Mouse (Mus musculus) adrenal gland, postnatal 25 days (tissue): Measurements from ENCODE around the gene Csnk2b. TPM values are rescaled to one million over a fixed set of nuclear protein-coding genes. Genes with fewer than 3 reads are reported as not detected.
A peak's percentile ranks its signal among the peaks of the same experiment; 100 is the strongest.

ENCODE experiments used
- DNase-seq: peaks from one replicate; pipeline ENCODE4 v3.0.0; 2021; ENCODE audit warnings: mixed read lengths
- long read RNA-seq: library from polyadenylated mRNA; stranded (forward); transcript quantifications from one replicate; pipeline ENCODE4 v2.0.0, GENCODE M21; 2021
- total RNA-seq: library from RNA; stranded (reverse); gene quantifications from 2 replicates; pipeline ENCODE4 v1.2.3, GENCODE M21; 2021

Gene Csnk2b
- total RNA-seq = 201 and 272 TPM in 2 replicates
- long read RNA-seq, transcript Csnk2b-201 (7 exons, 961 nt) = major isoform, 67 of 81 reads
- long read RNA-seq, partial matches to known transcripts = 10 of 81 reads
- long read RNA-seq, other reads (novel, unspliced or antisense) = 3 of 81 reads

DNA sequence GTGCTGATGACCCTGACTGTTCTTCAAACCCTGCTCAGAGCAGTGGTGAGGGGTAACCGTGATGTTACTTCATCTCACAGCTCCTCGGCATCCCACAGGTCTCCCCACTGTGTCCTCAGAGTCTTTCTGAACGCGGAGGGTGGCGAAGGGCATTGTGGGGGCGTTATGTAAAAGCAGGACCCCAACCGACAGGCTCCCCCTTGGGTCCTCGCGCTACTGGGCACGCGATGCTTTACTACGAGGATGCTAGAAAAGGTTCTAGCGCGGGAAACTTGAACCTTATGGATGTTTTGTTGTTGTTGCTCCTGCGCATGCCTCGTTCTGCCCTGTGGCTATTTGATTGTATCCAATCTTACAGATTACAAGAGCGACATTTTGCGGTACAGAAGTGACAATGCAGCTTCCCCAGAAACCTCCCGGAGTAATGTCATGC lies at the start of gene Csnk2b:
Csnk2b (minus strand) TSS at position 183 of the 433 bp plus-strand sequence.
- DNase-seq = peak; percentile 41

GRCm38 (mm10) chr17:35168541-35169207 lies 46.8 kb upstream of the Csnk2b start:
- DNase-seq = no peak

DNA sequence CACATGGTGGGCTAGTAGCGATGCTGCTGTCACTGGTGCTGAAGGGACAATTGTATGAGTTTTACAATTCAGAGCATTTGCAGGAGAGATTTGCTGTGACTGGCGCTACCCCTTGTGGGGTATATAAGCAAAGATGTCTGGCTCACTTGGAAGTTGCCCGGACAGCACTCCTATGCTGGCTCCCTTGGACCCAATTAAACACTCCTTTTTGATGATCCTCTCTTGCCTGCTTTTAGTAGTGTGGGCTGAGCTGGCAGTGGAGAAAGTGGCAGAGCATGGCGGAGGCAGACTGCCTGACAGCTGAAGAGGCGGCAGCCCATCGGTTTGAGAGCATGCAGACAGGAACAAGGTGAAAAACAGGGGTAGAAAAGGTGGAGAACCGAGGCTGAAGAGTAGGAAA lies 45.9 kb upstream of the Csnk2b start:
- DNase-seq = no peak

DNA sequence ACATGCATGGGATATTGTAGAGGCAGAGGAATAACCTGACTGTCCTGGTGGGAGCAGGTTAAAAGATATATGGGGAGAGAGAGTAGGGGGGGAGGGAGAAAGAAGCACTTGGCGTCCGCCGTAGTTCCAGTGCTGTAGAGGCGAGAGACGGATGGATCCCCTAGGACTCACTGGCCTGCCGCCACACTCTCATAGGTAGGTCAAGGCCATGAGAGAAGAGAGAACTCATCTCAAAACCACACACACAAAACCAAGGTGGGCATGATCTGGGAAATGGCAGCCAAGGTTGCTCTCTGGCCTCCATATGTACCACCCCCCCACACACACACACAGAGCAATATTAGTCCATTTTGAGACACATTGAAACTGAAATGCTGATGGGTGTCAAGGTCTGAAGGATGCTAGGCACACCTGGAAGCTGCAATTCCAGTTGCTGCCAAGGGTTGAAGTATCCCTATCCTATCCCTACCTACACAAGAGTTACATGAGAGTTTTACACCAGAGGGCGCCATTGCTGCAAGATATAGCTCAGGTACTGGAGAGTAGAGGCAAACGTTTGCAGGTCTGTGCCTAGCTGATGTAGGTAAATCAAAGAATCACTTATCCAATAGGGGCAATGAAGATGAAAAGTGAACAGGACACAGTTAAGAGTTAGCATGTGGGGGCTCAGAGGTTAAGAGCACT lies 44.6 kb upstream of the Csnk2b start:
- no peak for DNase-seq

DNA sequence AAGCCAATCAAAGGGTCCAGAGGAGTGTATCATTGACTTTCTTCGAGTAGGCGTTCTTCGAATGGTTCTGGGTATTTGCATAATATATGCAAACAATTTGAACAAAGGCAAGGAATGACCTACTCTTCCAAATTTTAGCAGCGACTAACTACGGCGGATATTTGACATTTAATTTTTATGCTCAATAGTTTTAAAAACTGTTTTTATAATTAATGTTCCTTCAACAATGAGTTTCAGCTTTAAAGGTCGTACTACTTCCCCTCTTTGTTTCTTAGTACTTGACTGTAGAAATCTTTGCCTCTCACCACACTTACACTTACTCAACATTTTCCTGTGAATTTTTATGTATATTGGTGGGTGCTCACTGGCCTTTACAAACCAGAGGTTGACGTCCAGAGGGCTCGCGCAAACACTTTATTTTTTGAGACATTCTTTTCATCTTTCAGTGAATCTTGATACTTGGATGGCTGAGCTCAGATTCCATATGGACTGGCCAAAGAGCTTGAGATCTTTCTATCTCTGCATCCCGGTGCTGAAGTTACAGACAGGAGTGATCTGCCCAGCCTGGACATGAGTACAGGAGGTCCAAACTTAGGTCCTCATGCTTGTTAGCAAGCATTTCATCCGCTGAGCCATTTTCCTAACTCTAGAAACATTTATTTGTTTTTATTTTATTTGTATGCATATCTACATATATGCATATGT lies 43.8 kb upstream of the Csnk2b start:
- DNase-seq = no peak

DNA sequence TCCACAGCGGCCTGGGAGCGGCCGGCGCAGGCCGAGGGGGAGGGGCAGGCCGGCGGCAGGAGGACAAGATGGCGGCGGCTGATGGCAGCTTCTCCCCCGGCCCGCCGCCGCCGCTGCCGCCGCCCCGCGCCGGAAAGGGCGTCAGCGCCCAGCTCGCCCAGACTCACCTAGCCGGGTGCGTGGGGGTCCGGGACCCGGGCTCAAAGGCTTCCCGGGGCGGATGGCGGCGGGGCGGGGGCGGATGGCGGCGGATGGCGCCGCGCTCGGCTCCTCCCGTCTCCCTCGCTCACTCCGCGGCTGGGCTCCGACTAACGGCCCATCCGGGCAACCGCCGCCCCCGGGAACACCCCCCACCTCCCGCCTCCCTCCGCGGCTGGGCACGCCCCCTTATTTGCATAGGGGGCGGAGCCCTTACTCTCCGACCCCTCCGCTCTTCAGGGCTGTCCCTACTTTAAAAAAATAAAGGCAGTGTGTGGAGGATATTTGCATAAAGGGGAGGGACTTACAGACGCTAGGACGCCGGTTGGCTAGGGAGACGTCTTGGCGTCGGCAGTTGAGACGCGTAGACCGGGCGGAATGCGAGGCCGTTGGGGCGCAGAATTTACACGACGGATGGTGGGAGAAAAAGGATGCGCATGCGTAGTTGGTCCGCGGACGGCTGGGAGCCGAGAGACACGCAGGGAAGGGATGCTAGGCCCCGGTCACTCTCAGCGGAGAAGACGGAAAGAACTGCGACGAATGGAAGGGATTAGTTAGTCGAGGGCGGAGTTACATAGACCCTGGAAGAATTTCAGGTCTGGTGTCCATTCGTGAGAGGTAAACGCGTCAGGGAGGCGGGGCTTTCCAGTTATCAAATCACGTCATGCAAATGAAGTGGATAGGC lies 43.0 kb upstream of the Csnk2b start, which contains the start of gene Prrc2a:
Prrc2a (minus strand) TSS at position 330 of the 883 bp plus-strand sequence.
- DNase-seq = peak; percentile 95

DNA sequence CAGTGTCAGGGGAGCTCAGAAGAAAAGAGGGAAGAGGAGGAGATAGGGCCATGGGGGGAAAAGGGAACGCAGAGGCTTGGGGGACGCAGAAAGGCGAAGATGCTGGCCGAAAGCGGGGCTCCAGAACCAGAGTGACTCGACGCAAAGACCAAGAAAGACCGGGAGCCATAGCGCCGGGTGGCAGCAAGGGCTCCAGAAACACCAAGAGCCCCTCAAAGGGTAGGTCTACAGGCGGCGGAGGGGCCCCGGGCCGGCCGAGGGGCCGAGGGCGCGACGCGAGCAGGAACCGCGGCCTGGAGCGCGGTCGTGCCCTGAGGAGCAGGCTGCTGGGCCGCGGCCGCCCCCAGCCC lies 42.3 kb upstream of the Csnk2b start:
- no peak for DNase-seq

DNA sequence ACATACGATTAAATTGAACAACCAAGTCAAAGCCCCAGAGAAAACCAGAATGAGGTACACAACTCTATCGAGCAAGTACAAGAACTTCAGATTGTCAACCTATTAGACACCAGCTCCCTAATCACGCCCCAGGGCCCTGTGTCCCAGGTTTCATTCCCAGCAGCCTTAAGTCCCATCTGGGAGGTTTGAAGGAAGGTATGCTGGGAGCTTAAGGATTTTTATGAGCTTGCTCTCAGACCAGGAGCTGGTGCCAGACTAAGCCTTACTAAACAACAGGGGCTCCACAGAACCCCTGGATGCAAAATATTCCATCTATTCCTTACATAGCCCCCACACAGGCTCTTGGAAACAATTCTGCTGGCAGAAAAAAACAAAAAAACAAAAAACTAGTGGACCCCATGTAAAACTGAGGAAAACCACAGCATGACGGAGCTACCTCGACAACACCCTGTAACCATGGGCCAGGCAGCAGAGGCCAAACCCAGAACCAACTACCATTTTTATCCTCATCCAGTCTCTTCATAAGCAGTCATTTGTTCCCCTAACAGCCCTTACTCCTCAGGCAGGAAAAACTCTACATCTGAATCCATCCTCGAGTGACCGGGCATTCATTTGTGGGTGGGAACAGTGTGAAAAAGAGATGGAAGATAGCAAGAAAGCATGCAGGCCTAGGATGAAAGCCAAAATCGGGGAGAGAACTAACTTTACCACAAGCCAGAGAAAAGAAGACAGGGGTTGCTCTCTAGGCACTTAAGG lies 41.7 kb upstream of the Csnk2b start:
- DNase-seq = no peak

GRCm38 (mm10) chr17:35162730-35163129 lies 40.9 kb upstream of the Csnk2b start:
- DNase-seq = peak; percentile 43

DNA sequence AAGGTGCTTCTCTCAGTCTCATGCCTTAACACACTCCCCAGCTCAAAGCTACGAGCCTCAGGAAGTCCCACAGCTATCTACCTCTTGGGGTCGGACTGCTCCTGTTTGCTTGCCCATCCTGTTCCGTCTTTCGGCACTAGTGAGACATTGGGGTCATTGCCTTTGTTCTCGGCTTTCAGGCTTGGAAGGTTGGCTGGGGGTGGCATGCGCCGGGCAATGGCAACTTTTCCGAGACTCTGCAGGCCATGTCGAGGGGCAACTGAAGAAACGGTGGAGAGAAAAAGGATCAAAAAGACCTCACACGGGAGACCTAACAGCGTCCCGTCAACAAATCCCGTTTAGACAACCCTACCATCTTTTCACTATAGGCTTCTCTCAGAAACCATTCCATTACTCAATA lies 40.3 kb upstream of the Csnk2b start:
- DNase-seq = no peak

- DNase-seq = no peak
Observed at GRCm38 (mm10) chr17:35161421-35161820, 39.6 kb upstream of the Csnk2b start.

DNA sequence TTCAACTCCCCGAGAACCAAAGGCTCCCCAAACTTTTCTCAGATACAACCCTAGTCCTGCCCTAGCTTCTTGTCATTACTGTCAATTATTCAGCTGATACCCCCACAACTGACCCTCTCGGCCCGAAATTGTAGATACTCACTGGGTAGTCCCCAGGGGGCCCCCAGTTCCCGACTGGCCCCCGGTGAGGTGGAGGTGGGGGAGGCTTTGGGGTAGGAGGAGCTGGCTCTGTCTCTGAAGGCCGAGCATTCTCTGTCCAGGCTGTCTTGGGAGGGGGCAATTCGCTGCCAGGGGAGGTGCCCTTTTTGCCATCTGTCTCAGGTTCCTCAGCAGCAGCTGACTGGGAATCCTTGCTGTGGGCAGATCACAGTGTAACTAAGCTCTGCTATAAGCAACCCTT lies 37.8 kb upstream of the Csnk2b start:
- DNase-seq = no peak

DNA sequence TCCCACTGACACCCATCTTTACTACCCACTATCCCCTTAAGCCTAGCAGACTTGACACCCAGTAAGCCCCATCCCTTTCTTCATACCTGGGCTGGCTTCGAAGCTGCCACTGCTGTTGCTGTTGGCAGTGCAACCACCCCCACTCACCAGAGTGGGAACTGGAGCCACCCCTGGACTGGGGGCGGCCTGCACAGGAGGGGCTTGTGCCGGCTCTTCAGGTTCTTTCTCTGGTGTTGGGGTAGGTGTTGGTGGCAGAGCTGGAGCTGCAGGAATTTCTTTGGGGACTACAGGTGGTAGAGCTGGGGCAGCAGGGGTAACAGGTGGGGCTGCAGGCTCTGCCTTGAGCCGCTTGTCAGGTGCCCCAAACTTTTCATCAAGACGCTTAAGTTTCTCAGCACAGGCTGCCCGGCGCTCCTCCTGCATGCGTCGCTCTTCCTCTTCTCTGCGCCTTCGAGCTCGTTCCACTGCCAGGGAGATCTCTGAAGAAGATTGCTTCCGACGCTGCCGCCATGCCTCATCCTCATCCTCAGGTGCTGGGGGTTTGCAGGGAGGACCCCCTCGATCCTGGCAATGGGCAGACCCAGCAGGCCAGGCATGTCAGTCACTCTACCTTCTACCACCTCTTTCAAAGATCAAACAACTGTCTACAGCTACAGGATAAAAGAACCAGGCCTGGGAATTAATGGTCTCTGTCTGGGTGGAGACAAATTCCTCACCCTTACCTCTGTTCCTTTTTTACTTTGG lies 37.2 kb upstream of the Csnk2b start:
- no peak for DNase-seq

- DNase-seq = no peak
Observed at GRCm38 (mm10) chr17:35157661-35158175, 35.9 kb upstream of the Csnk2b start.

GRCm38 (mm10) chr17:35157254-35157653 lies 35.4 kb upstream of the Csnk2b start:
- DNase-seq = no peak

- no peak for DNase-seq
Observed at GRCm38 (mm10) chr17:35156461-35157200, 34.8 kb upstream of the Csnk2b start.

- DNase-seq = no peak
Observed at GRCm38 (mm10) chr17:35155451-35155850, 33.6 kb upstream of the Csnk2b start.

DNA sequence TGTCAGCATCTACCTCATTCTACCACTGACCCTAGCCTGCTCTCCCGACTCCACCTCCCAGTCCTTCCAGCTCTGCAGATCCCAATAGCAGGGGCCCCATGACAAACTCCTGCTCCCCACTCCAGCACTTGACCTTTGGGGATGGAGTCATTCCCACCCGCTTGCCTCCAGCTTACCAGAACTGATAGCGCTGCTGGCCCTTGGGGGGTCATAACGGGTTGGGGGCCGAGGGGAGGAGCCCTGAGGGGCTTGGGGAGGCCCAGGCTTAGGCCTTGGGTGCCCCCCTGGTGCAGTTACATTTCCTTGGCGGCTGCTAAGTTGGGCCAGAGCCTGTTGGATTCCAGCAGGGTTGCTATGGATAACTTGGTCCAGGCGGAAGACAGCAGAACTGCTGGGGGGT lies 32.8 kb upstream of the Csnk2b start:
- DNase-seq = no peak

DNA sequence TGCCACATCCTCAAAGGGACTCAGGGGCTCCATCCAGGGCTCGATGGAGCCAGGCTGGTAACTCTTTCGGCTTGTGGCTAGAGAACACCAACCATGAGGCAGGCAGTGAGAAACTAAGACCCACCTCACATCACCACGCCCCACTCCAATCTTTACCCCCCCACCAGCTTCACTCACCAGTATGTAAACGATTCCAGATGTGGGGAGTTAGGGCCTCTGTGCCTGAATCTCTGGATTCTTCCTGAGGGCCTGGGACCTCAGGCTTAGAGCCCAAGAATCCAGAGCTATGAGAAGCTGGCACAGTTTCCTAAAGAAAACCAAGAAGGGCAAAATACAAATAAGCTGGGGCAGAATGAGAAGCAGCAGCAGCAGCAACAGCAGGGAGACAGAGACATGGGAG lies 32.1 kb upstream of the Csnk2b start:
- no peak for DNase-seq

- DNase-seq = no peak
Observed at GRCm38 (mm10) chr17:35153077-35153476, 31.2 kb upstream of the Csnk2b start.
